Mouse (Mus musculus): ENCODE measurements around the gene Ccne1.
"Not testable (repeated sequence)": the region's sequence is repeated elsewhere in the genome, so short reads cannot be mapped to it uniquely, and the experiment has no call there.

Ccne1 gene

GRCm38 (mm10) chr7:38107371-38108259, at the start of gene Ccne1:
TSS of gene Ccne1 (minus strand) at chr7:38107534.
- peak; percentile 100 for DNase-seq

GRCm38 (mm10) chr7:38155829-38156228, 48.5 kb upstream of the Ccne1 start:
- DNase-seq: no peak

GRCm38 (mm10) chr7:38152571-38152970, 45.2 kb upstream of the Ccne1 start:
- no peak for DNase-seq

GRCm38 (mm10) chr7:38151706-38152312, 44.5 kb upstream of the Ccne1 start:
- no peak for DNase-seq

GRCm38 (mm10) chr7:38147477-38147876, 40.1 kb upstream of the Ccne1 start:
- DNase-seq: no peak

GRCm38 (mm10) chr7:38141747-38142545, 34.6 kb upstream of the Ccne1 start:
- peak; percentile 92 to 93 for DNase-seq

- DNase-seq: no peak
Measured at GRCm38 (mm10) chr7:38140324-38140723, 33.0 kb upstream of the Ccne1 start.

GRCm38 (mm10) chr7:38134471-38134870, 27.1 kb upstream of the Ccne1 start:
- no peak for DNase-seq

- DNase-seq: peak; percentile 67 to 73
Measured at GRCm38 (mm10) chr7:38131186-38131585, 23.9 kb upstream of the Ccne1 start.

GRCm38 (mm10) chr7:38129986-38130729, 22.8 kb upstream of the Ccne1 start:
- DNase-seq: no peak

- DNase-seq: no peak
Measured at GRCm38 (mm10) chr7:38129491-38129890, 22.2 kb upstream of the Ccne1 start.

- DNase-seq: not testable (repeated sequence)
Measured at GRCm38 (mm10) chr7:38128256-38128655, 20.9 kb upstream of the Ccne1 start.

GRCm38 (mm10) chr7:38125565-38126159, 18.3 kb upstream of the Ccne1 start:
- DNase-seq: no peak

GRCm38 (mm10) chr7:38124164-38124563, 16.8 kb upstream of the Ccne1 start:
- DNase-seq: not testable (repeated sequence)

- DNase-seq: no peak
Measured at GRCm38 (mm10) chr7:38118594-38118993, 11.3 kb upstream of the Ccne1 start.

- peak in 1 of 2 experiments; percentile 35 for DNase-seq
Measured at GRCm38 (mm10) chr7:38112451-38112850, 5.1 kb upstream of the Ccne1 start.

- peak; percentile 84 to 89 for DNase-seq
Measured at GRCm38 (mm10) chr7:38111996-38112395, 4.7 kb upstream of the Ccne1 start.

GRCm38 (mm10) chr7:38108260-38108632, 912 bp upstream of the Ccne1 start:
- peak; percentile 46 to 72 for DNase-seq

GRCm38 (mm10) chr7:38106711-38107311, 523 bp downstream of the Ccne1 start:
- peak; percentile 44 to 64 for DNase-seq

GRCm38 (mm10) chr7:38105379-38105778, 2.0 kb downstream of the Ccne1 start:
- no peak for DNase-seq

- DNase-seq: no peak
Measured at GRCm38 (mm10) chr7:38104097-38104496, 3.2 kb downstream of the Ccne1 start.

GRCm38 (mm10) chr7:38094353-38094752, 13.0 kb downstream of the Ccne1 start:
- no peak for DNase-seq

All from kidney, postnatal 4 days (tissue).